Mouse (Mus musculus) small intestine, adult 2 months (tissue): ENCODE data around the gene Hsd17b6. TPM values are rescaled to one million over a fixed set of nuclear protein-coding genes. Genes with fewer than 3 reads are reported as not detected.
A peak's percentile ranks its signal among the peaks of the same experiment; 100 is the strongest.

Experiments used
- H3K27ac ChIP-seq: fragments of 200-500 bp; 2 replicates; pipeline ENCODE4 v1.5.1; 2012; ENCODE audit warnings: low read depth, low read length, control low read depth, inconsistent platforms; ENCODE audit not compliant: insufficient read depth
- H3K27me3 ChIP-seq: fragments of 200-500 bp; 2 replicates; pipeline ENCODE4 v1.6.1; 2012; ENCODE audit warnings: mild to moderate bottlenecking, moderate library complexity, low read length, inconsistent platforms; ENCODE audit not compliant: control insufficient read depth, insufficient read depth
- H3K36me3 ChIP-seq: fragments of 200-500 bp; 2 replicates; pipeline ENCODE4 v1.6.1; 2012; ENCODE audit warnings: mild to moderate bottlenecking, low read length, control low read depth, inconsistent platforms; ENCODE audit not compliant: control insufficient read depth, insufficient read depth
- H3K4me1 ChIP-seq: fragments of 200-500 bp; 2 replicates; pipeline ENCODE4 v1.6.1; 2012; ENCODE audit warnings: low read length, inconsistent platforms, mixed read lengths; ENCODE audit not compliant: control insufficient read depth, insufficient read depth, insufficient read length
- H3K4me3 ChIP-seq: fragments of 200-500 bp; 2 replicates; pipeline ENCODE4 v1.5.1; 2012; ENCODE audit warnings: low read depth, mild to moderate bottlenecking, control low read depth, inconsistent platforms, low read length, moderate library complexity
- CTCF ChIP-seq: fragments of 200-500 bp; IDR thresholded peaks from 2 replicates; pipeline ENCODE4 v1.5.1; 2012; ENCODE audit warnings: low read depth, mild to moderate bottlenecking, control low read depth, inconsistent platforms, low read length, moderate library complexity, mixed read lengths; ENCODE audit not compliant: insufficient replicate concordance, insufficient read length; ENCODE audit errors: extremely low read depth
- POLR2A ChIP-seq: fragments of 200-500 bp; IDR thresholded peaks from 2 replicates; pipeline ENCODE4 v1.6.1; 2012; ENCODE audit warnings: low read depth, mild to moderate bottlenecking, control low read depth, inconsistent platforms, low read length, moderate library complexity
- WGBS: fragments of 180-500 bp; shearing (Covaris S2); methylation state at CpG from one replicate; pipeline ENCODE4 v1.1.7; 2018; 5-methylcytosine and 5-hydroxymethylcytosine counted together
- polyA plus RNA-seq: library from polyadenylated mRNA; depleted of rRNA; stranded (reverse); fragments of >200 nt; gene quantifications from 2 replicates; pipeline ENCODE4 v1.2.3, GENCODE M21; 2012

Hsd17b6 gene
- polyA plus RNA-seq, 1 experiment: 46.2 TPM

GRCm38 (mm10) chr10:128043041-128043835 lies 35.8 kb upstream of the Hsd17b6 start:
- TF ChIP-seq POLR2A (no peak), CTCF (no peak)
- Histone ChIP-seq H3K27me3 (no peaks in the 10 kb centered on the region), H3K4me1 (peaks cover 4% of the 10 kb centered on the region), H3K27ac (no peak overlapping the region), H3K36me3 (peaks cover 72% of the 10 kb centered on the region), H3K4me3 (no peak overlapping the region)
- WGBS: 61% methylated on average over 3 of the region's 3 CpGs

GRCm38 (mm10) chr10:128042466-128042865 lies 35.1 kb upstream of the Hsd17b6 start:
- H3K36me3 ChIP-seq: peaks cover 64% of the 10 kb centered on the region
- H3K4me3 ChIP-seq: no peak overlapping the region
- TF ChIP-seq POLR2A: no peak
- no peak for TF ChIP-seq CTCF
- WGBS: 92% methylated on average over 3 of the region's 3 CpGs
- no peaks in the 10 kb centered on the region for H3K27me3 ChIP-seq
- no peak overlapping the region for H3K27ac ChIP-seq
- H3K4me1 ChIP-seq: peaks cover 4% of the 10 kb centered on the region

- 76% methylated on average over 4 of the region's 4 CpGs for WGBS
- Histone ChIP-seq H3K4me1 (peaks cover 6% of the 10 kb centered on the region), H3K27me3 (no peaks in the 10 kb centered on the region), H3K4me3 (no peak overlapping the region), H3K36me3 (peaks cover 59% of the 10 kb centered on the region), H3K27ac (no peak overlapping the region)
- TF ChIP-seq POLR2A (no peak), CTCF (no peak)
These were observed 34.2 kb upstream of the Hsd17b6 start for GRCm38 (mm10) chr10:128041636-128042035.

GRCm38 (mm10) chr10:128040293-128040692 lies 32.9 kb upstream of the Hsd17b6 start:
- Histone ChIP-seq H3K27me3 (no peaks in the 10 kb centered on the region), H3K27ac (no peak overlapping the region), H3K4me1 (peaks cover 6% of the 10 kb centered on the region), H3K4me3 (no peak overlapping the region), H3K36me3 (peaks cover 48% of the 10 kb centered on the region)
- 87% methylated on average over 5 of the region's 5 CpGs for WGBS
- TF ChIP-seq POLR2A (no peak), CTCF (no peak)

GRCm38 (mm10) chr10:128039858-128040257 lies 32.4 kb upstream of the Hsd17b6 start:
- WGBS: 61% methylated on average over 3 of the region's 3 CpGs
- Histone ChIP-seq H3K27me3 (no peaks in the 10 kb centered on the region), H3K36me3 (peaks cover 47% of the 10 kb centered on the region), H3K27ac (no peak overlapping the region), H3K4me1 (peaks cover 6% of the 10 kb centered on the region), H3K4me3 (no peak overlapping the region)
- TF ChIP-seq POLR2A: no peak
- TF ChIP-seq CTCF: no peak

GRCm38 (mm10) chr10:128039167-128039566 lies 31.8 kb upstream of the Hsd17b6 start:
- Histone ChIP-seq H3K27ac (no peak overlapping the region), H3K4me3 (no peak overlapping the region), H3K4me1 (peaks cover 10% of the 10 kb centered on the region), H3K36me3 (peaks cover 44% of the 10 kb centered on the region), H3K27me3 (no peaks in the 10 kb centered on the region)
- 21% methylated on average over 5 of the region's 5 CpGs for WGBS
- TF ChIP-seq CTCF: no peak
- TF ChIP-seq POLR2A: no peak

GRCm38 (mm10) chr10:128037921-128038320 lies 30.5 kb upstream of the Hsd17b6 start:
- no peaks in the 10 kb centered on the region for H3K27me3 ChIP-seq
- H3K4me1 ChIP-seq: peaks cover 10% of the 10 kb centered on the region
- H3K36me3 ChIP-seq: peaks cover 32% of the 10 kb centered on the region
- no peak overlapping the region for H3K4me3 ChIP-seq
- TF ChIP-seq POLR2A: no peak
- no peak for TF ChIP-seq CTCF
- H3K27ac ChIP-seq: no peak overlapping the region
- WGBS: 41% methylated on average over 3 of the region's 3 CpGs

GRCm38 (mm10) chr10:128036746-128037425 lies 29.5 kb upstream of the Hsd17b6 start:
- whole genome bisulfite sequencing: 2% methylated on average over 10 of the region's 10 CpGs
- Histone ChIP-seq H3K4me1 (peaks cover 10% of the 10 kb centered on the region), H3K27me3 (no peaks in the 10 kb centered on the region), H3K36me3 (peaks cover 28% of the 10 kb centered on the region), H3K4me3 (peak overlapping the region; percentile 95), H3K27ac (peak overlapping the region; percentile 83)
- no peak for TF ChIP-seq POLR2A
- TF ChIP-seq CTCF: no peak
